Mouse (Mus musculus) ES-Bruce4 (cell line): ENCODE measurements around the gene Hoxc10.

Source experiments
- CTCF ChIP-seq: IDR thresholded peaks from one replicate; pipeline ENCODE4 v1.8.1; 2011; ENCODE audit warnings: low read depth, low read length
- EP300 ChIP-seq: IDR thresholded peaks from 2 replicates; pipeline ENCODE4 v1.6.1; 2011; ENCODE audit warnings: low read depth, low read length; ENCODE audit not compliant: insufficient read depth
- POLR2A ChIP-seq: IDR thresholded peaks from one replicate; pipeline ENCODE4 v1.8.1; 2011; ENCODE audit warnings: low read length; ENCODE audit not compliant: insufficient read depth

GRCm38 (mm10) chr15:102997431-102997830 lies 30.8 kb downstream of the Hoxc10 start:
- no peak for TF ChIP-seq CTCF
- TF ChIP-seq POLR2A = no peak
- TF ChIP-seq EP300 = no peak
